Mouse (Mus musculus) ZHBTc4 (cell line): ENCODE data around the gene Prpf6.

Source experiments
- DNase-seq: peaks from one replicate; pipeline ENCODE4 v3.0.0-alpha.2; 2011; ENCODE audit warnings: low read depth, low spot score

The Prpf6 gene

GRCm38 (mm10) chr2:181596221-181596960 lies 4.7 kb downstream of the Prpf6 start:
- no peak for DNase-seq

- peak; percentile 45 for DNase-seq
Measured at GRCm38 (mm10) chr2:181597378-181598061, 5.9 kb downstream of the Prpf6 start.

- peak; percentile 83 for DNase-seq
Measured at GRCm38 (mm10) chr2:181598454-181599351, 7.0 kb downstream of the Prpf6 start, which contains the start of gene Samd10. Samd10 (minus strand) TSS chr2:181599212.

GRCm38 (mm10) chr2:181600226-181600758 lies 8.6 kb downstream of the Prpf6 start:
- no peak for DNase-seq

GRCm38 (mm10) chr2:181600828-181601750 lies 9.4 kb downstream of the Prpf6 start:
- DNase-seq: peak; percentile 98

- no peak for DNase-seq
Measured at GRCm38 (mm10) chr2:181601751-181602145, 10.1 kb downstream of the Prpf6 start.

GRCm38 (mm10) chr2:181602367-181602766 lies 10.7 kb downstream of the Prpf6 start:
- no peak for DNase-seq

GRCm38 (mm10) chr2:181618761-181619495 lies 27.3 kb downstream of the Prpf6 start:
- no peak for DNase-seq

GRCm38 (mm10) chr2:181623401-181623800 lies 31.7 kb downstream of the Prpf6 start:
- DNase-seq: peak; percentile 39

GRCm38 (mm10) chr2:181628471-181628870 lies 36.8 kb downstream of the Prpf6 start:
- DNase-seq: no peak

- DNase-seq: no peak
Measured at GRCm38 (mm10) chr2:181632624-181633023, 41.0 kb downstream of the Prpf6 start.

GRCm38 (mm10) chr2:181635865-181636264 lies 44.2 kb downstream of the Prpf6 start:
- no peak for DNase-seq

- peak; percentile 76 for DNase-seq
Measured at GRCm38 (mm10) chr2:181644361-181644760, 52.7 kb downstream of the Prpf6 start.

- no peak for DNase-seq
Measured at GRCm38 (mm10) chr2:181645666-181646065, 54.0 kb downstream of the Prpf6 start.

GRCm38 (mm10) chr2:181646626-181647472 lies 55.2 kb downstream of the Prpf6 start:
- no peak for DNase-seq

GRCm38 (mm10) chr2:181648926-181649325 lies 57.3 kb downstream of the Prpf6 start:
- no peak for DNase-seq

GRCm38 (mm10) chr2:181653065-181653464 lies 61.4 kb downstream of the Prpf6 start:
- DNase-seq: no peak

- DNase-seq: no peak
Measured at GRCm38 (mm10) chr2:181653523-181653922, 61.9 kb downstream of the Prpf6 start.

- DNase-seq: no peak
Measured at GRCm38 (mm10) chr2:181656734-181657133, 65.1 kb downstream of the Prpf6 start, which contains the start of gene Gm29797. Gm29797 (plus strand) TSS chr2:181657034.
